Mouse (Mus musculus): ENCODE data around the gene Sbsn. TPM values are rescaled to one million over a fixed set of nuclear protein-coding genes. Genes with fewer than 3 reads are reported as not detected.

Sbsn gene
- polyA plus RNA-seq, 2 experiments: 0.37 TPM; not detected in 1

- H3K27ac ChIP-seq: no peak overlapping the region
- peaks cover 0 to 7% of the 10 kb centered on the region in 2 experiments; a peak in 1 of 4 replicates for H3K4me1 ChIP-seq (replicated peaks; ENCODE audit: control insufficient read depth in 2 of 2, insufficient read depth in 2 of 2, low read length in 1 of 2)
- no peak overlapping the region for H3K9ac ChIP-seq (replicated peaks)
- DNase-seq (ENCODE audit: low read depth in 3 of 3, low spot score in 3 of 3) (peak in 1 of 3 experiments; percentile 6), ATAC-seq (ENCODE audit: insufficient read depth) (peak; percentile 37; the same call in 1 of the 2 replicates)
- H3K4me3 ChIP-seq (ENCODE audit: insufficient read depth in 1 of 2, low read depth in 2 of 2, low read length in 2 of 2): no peak overlapping the region
- H3K4me2 ChIP-seq (ENCODE audit: low read depth): no peak overlapping the region
- H3K36me3 ChIP-seq (replicated peaks; ENCODE audit: control insufficient read depth, insufficient read depth, low read depth): no peaks in the 10 kb centered on the region
- no peaks in the 10 kb centered on the region for H3K27me3 ChIP-seq (ENCODE audit: control insufficient read depth, insufficient read depth, low read length)
- WGBS (ENCODE audit: insufficient replicate concordance): 8% methylated on average over 4 of the region's 4 CpGs
- no peaks in the 10 kb centered on the region for H3K9me3 ChIP-seq (ENCODE audit: control insufficient read depth, low read length)
- no peak for TF ChIP-seq EP300 (IDR thresholded peaks at IDR 0.05; ENCODE audit: low read depth)
- no peak for TF ChIP-seq CTCF (IDR thresholded peaks at IDR 0.05; ENCODE audit: low read depth)
Observed at GRCm38 (mm10) chr7:30761769-30762352, 10.6 kb downstream of the Sbsn start.

GRCm38 (mm10) chr7:30763456-30763855, 12.2 kb downstream of the Sbsn start, which contains the start of gene Dmkn:
Gene Dmkn (plus strand): TSS chr7:30763756.
- no peaks in the 10 kb centered on the region for H3K36me3 ChIP-seq (replicated peaks; ENCODE audit: control insufficient read depth, insufficient read depth, low read depth)
- TF ChIP-seq CTCF (IDR thresholded peaks at IDR 0.05; ENCODE audit: low read depth) (no peak), EP300 (IDR thresholded peaks at IDR 0.05; ENCODE audit: low read depth) (no peak)
- no peak within 1 kb of the TSS for H3K4me3 ChIP-seq (ENCODE audit: insufficient read depth in 1 of 2, low read depth in 2 of 2, low read length in 2 of 2)
- no peak within 1 kb of the TSS for H3K9ac ChIP-seq (replicated peaks)
- peaks cover 0 to 7% of the 10 kb centered on the region in 2 experiments; a peak in 1 of 4 replicates for H3K4me1 ChIP-seq (replicated peaks; ENCODE audit: control insufficient read depth in 2 of 2, insufficient read depth in 2 of 2, low read length in 1 of 2)
- ATAC-seq (ENCODE audit: insufficient read depth) (no peak), DNase-seq (ENCODE audit: low read depth in 3 of 3, low spot score in 3 of 3) (no peak)
- H3K27ac ChIP-seq: no peak within 1 kb of the TSS
- H3K9me3 ChIP-seq (ENCODE audit: control insufficient read depth, low read length): no peaks in the 10 kb centered on the region
- H3K4me2 ChIP-seq (ENCODE audit: low read depth): no peak within 1 kb of the TSS
- no peaks in the 10 kb centered on the region for H3K27me3 ChIP-seq (ENCODE audit: control insufficient read depth, insufficient read depth, low read length)
- 44% methylated on average over 5 of the region's 5 CpGs for WGBS (ENCODE audit: insufficient replicate concordance)

GRCm38 (mm10) chr7:30765173-30765572, 13.9 kb downstream of the Sbsn start:
- no peaks in the 10 kb centered on the region for H3K27me3 ChIP-seq (ENCODE audit: control insufficient read depth, insufficient read depth, low read length)
- H3K9ac ChIP-seq (replicated peaks): no peak overlapping the region
- peaks cover 0 to 6% of the 10 kb centered on the region in 2 experiments; a peak in 1 of 4 replicates for H3K4me1 ChIP-seq (replicated peaks; ENCODE audit: control insufficient read depth in 2 of 2, insufficient read depth in 2 of 2, low read length in 1 of 2)
- WGBS (ENCODE audit: insufficient replicate concordance): 40% methylated on average over 11 of the region's 11 CpGs
- no peaks in the 10 kb centered on the region for H3K36me3 ChIP-seq (replicated peaks; ENCODE audit: control insufficient read depth, insufficient read depth, low read depth)
- no peak overlapping the region for H3K4me2 ChIP-seq (ENCODE audit: low read depth)
- no peak for DNase-seq (ENCODE audit: low read depth in 3 of 3, low spot score in 3 of 3)
- TF ChIP-seq CTCF (IDR thresholded peaks at IDR 0.05; ENCODE audit: low read depth) (no peak), EP300 (IDR thresholded peaks at IDR 0.05; ENCODE audit: low read depth) (no peak)
- ATAC-seq (ENCODE audit: insufficient read depth): no peak
- H3K27ac ChIP-seq: no peak overlapping the region
- no peak overlapping the region for H3K4me3 ChIP-seq (ENCODE audit: insufficient read depth in 1 of 2, low read depth in 2 of 2, low read length in 2 of 2)
- H3K9me3 ChIP-seq (ENCODE audit: control insufficient read depth, low read length): no peaks in the 10 kb centered on the region

GRCm38 (mm10) chr7:30766408-30766807, 15.1 kb downstream of the Sbsn start:
- Histone ChIP-seq H3K27me3 (ENCODE audit: control insufficient read depth, insufficient read depth, low read length) (no peaks in the 10 kb centered on the region), H3K4me3 (ENCODE audit: insufficient read depth in 1 of 2, low read depth in 2 of 2, low read length in 2 of 2) (no peak overlapping the region), H3K9ac (replicated peaks) (no peak overlapping the region), H3K36me3 (replicated peaks; ENCODE audit: control insufficient read depth, insufficient read depth, low read depth) (no peaks in the 10 kb centered on the region), H3K27ac (no peak overlapping the region), H3K4me1 (replicated peaks; ENCODE audit: control insufficient read depth in 2 of 2, insufficient read depth in 2 of 2, low read length in 1 of 2) (no peaks in the 10 kb centered on the region), H3K9me3 (ENCODE audit: control insufficient read depth, low read length) (no peaks in the 10 kb centered on the region), H3K4me2 (ENCODE audit: low read depth) (no peak overlapping the region)
- DNase-seq (ENCODE audit: low read depth in 3 of 3, low spot score in 3 of 3): no peak
- no peak for ATAC-seq (ENCODE audit: insufficient read depth)
- WGBS (ENCODE audit: insufficient replicate concordance): 63% methylated on average over 4 of the region's 4 CpGs
- TF ChIP-seq EP300 (IDR thresholded peaks at IDR 0.05; ENCODE audit: low read depth) (no peak), CTCF (IDR thresholded peaks at IDR 0.05; ENCODE audit: low read depth) (no peak)

- no peak for ATAC-seq (ENCODE audit: insufficient read depth)
- Histone ChIP-seq H3K4me3 (ENCODE audit: insufficient read depth in 1 of 2, low read depth in 2 of 2, low read length in 2 of 2) (no peak overlapping the region), H3K9me3 (ENCODE audit: control insufficient read depth, low read length) (no peaks in the 10 kb centered on the region), H3K4me2 (ENCODE audit: low read depth) (no peak overlapping the region), H3K36me3 (replicated peaks; ENCODE audit: control insufficient read depth, insufficient read depth, low read depth) (no peaks in the 10 kb centered on the region), H3K27me3 (ENCODE audit: control insufficient read depth, insufficient read depth, low read length) (no peaks in the 10 kb centered on the region), H3K4me1 (replicated peaks; ENCODE audit: control insufficient read depth in 2 of 2, insufficient read depth in 2 of 2, low read length in 1 of 2) (no peaks in the 10 kb centered on the region), H3K27ac (no peak overlapping the region), H3K9ac (replicated peaks) (no peak overlapping the region)
- no peak for DNase-seq (ENCODE audit: low read depth in 3 of 3, low spot score in 3 of 3)
- WGBS (ENCODE audit: insufficient replicate concordance): 26% methylated on average over 9 of the region's 9 CpGs
- TF ChIP-seq EP300 (IDR thresholded peaks at IDR 0.05; ENCODE audit: low read depth): no peak
- TF ChIP-seq CTCF (IDR thresholded peaks at IDR 0.05; ENCODE audit: low read depth): no peak
Observed at GRCm38 (mm10) chr7:30769236-30769635, 18.0 kb downstream of the Sbsn start.

Data from liver, embryonic 14.5 days (tissue).